Mouse (Mus musculus): Measurements from ENCODE around the gene Kansl1.
"Not testable (repeated sequence)": the region's sequence is repeated elsewhere in the genome, so short reads cannot be mapped to it uniquely, and the experiment has no call there.

Kansl1 gene

DNA sequence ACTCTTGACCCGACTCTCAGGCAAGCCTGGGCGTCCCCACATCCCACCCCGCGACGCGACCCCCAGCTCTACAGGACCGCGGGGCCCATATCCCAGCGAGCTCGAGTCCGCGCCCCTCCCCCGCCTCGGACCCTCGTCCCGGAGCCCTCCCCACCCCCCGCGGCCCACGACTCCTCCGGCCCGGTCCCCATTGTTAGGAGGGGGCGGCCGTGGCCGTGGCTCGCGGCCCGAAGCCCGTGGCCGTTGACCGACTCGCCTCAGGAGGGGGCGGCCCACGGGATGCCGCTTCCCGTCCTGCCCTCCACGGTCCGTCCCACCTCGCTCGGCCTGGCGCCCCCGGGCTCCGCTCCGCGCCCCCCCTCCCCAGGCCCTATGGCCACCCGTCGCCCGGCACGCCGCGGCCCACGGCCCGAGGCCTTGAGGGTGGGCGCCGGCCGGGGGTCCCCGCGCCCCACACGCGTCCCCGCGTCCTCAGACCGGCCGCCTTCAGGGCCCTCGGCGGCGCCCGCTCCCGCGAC lies at the start of gene Kansl1:
Gene Kansl1, minus strand, starts transcription at position 111 of the 518 bp plus-strand sequence.
- DNase-seq (ENCODE audit: extremely low spot score, low spot score), result no peak

DNA sequence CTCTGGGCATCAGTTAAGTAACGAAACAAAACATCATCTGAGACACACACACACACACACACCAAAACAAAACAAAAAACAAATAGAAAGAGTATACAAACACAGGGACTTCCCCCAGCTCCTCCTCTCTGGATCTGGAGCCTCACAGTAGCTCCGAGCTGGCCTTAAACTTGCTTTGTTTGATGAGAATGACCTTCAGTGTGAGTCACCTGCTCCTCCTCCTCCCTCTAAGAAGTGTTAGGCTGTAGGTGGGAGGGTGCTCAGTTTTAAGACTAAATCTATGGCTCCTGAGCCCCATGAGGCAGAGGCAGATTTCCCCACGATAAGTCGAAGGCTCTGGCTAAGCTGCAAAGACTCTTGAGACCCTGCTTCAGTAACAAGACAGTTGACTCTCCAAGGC lies 43.8 kb upstream of the Kansl1 start:
- no peak for DNase-seq (ENCODE audit: extremely low spot score, low spot score)

DNA sequence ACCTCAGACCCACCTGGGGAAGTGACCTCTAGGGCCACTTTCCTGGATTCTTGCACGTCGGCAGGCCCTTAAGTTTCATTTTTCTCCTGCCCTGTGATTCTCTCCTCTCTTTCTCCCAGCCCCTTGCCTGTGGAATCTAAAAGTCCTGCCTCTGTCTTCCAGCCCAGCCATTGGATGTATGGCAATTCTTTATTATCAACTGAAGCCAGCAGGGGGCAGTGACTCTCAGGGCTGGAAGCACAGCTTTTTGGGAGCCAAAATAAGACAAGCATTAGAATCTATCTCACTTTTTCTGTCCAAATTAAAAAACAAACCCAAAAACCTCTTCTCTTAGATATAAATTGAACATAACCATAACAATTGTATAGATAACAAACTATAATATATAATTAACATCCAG lies 41.9 kb upstream of the Kansl1 start:
- DNase-seq (ENCODE audit: extremely low spot score, low spot score), result no peak

DNA sequence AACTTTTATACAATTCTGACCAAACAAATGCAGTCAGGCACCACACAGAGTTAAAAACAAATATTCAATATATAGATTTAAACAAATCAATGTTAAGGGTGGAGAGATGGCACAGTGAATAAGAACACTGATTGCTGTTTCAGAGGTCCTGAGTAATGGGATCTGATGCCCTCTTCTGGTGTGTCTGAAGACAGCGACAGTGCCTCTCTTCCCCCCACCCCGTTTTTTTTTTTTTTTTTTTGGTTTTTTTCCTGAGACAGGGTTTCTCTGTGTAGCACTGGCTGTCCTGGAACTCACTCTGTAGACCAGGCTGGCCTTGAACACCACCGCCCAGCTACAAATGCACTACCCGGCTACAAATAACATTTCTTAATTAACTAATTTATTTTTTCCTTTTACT lies 39.8 kb upstream of the Kansl1 start:
- no peak for DNase-seq (ENCODE audit: extremely low spot score, low spot score)

DNA sequence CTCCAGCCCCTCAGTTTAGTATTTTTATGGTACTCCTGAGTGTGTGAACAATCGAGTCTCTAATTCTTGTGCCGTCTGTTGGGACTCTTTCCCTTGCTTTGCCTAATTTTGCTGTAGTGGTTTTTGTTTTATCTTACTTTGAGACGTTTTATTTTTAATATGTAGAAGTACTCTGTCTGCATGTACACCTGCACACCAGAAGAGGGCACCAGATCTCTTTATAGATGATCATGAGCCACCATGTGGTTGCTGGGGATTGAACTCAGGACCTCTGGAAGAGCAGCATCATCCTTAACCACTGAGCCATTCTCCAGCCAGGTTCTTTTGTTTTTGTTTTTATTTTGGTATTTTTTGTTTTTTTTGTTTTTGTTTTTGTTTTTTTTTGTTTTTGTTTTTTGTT lies 19.6 kb upstream of the Kansl1 start:
- no peak for DNase-seq (ENCODE audit: extremely low spot score, low spot score)

DNA sequence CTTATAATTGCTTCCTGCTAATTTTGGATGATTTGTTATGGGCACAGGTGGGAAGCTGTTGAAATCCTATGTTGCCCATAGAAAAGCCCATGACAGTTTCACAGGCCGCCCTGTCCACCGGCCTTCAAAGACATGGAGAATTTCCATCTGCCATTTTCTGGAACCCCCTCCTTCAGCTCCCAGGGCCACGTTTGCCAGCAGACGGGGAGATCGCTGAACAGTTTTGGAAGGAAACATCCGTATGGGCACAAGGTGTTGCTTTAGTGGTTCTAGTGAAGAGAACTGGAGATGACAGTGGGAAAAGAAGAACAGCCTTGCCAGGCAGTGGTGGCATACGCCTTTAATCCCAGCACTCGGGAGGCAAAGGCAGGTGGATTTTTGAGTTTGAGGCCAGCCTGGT lies 13.3 kb upstream of the Kansl1 start:
- no peak for DNase-seq (ENCODE audit: extremely low spot score, low spot score)

DNA sequence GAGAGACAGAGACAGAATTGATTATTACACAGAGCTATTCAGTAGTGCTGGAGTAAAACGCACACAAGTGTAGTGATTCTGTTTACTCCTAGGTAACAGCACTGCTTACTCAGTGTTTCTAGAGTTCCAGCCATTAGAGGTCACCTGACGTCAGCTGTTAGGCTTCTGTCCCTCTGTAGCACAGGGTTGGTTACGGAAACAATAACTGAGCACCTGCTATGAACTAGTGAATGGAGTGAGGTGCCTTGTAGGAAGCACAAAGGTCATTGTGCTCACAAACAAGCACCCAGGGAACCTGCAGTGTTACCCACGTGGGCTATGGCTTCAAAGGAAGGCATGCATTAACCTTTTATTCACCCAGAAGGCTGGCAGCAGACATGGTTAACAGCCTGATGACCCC lies 10.8 kb upstream of the Kansl1 start:
- DNase-seq (ENCODE audit: extremely low spot score, low spot score), result no peak

DNA sequence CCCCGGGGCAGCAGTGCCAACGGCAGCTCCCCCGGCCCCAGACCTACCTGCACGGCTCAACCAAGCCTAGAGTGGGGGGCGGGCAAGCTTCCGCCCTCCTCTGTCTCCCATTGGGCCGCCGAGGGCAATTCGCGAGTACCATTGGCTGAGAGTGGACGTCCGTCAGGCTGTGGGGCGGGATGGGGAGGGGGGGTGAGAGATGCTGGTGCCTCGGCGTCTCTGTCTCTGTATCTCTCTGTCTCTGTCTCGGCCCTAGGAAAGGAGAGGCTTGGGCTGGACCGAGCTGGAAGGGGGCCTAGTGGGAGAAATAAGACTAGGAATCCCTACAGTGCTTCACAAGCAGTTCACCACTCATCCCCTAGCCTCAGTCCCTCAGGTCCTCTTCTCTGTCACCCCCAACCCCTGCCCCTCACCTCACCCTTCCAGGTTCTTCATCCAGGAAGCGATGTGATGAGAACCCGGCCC lies 742 bp upstream of the Kansl1 start:
- peak; percentile 95 for DNase-seq (ENCODE audit: extremely low spot score, low spot score)

DNA sequence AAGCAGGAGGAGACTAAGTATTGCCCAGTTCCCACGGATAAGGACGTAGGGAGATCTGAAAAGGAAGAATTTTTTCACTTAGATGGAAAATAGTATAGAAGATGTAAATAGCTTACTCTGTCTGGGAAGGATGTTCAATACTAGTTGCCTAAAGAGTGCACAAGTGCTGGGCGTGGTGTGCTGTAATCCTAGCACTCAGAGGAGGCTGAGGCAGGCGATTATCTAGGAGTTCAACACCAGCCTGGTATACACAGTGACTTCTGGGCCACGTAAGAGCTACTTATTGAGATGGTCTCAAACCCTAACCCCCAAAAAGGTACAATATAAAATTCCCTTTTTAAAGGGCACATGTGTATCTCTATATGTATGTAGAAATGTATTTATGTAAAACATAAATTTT lies 963 bp downstream of the Kansl1 start:
- DNase-seq (ENCODE audit: extremely low spot score, low spot score), result no peak

DNA sequence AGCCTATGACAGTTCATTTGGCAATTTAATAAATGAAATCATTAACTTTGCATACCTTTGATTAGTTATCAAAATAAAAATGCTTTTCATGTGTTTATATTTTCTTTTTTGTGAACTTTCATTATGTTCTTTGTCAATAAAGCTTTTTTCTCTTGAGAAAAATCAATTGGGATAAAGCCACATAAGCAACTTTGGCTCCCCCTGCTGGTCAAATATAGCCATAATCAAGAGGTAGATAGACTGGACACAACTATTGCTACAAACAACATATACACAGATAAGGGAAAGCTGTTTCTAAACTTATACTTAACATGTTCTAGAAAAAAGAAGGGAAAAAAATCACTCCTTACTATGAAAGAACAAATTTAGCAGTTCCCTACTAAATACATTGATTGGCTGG lies 7.1 kb downstream of the Kansl1 start:
- DNase-seq (ENCODE audit: extremely low spot score, low spot score), result no peak

DNA sequence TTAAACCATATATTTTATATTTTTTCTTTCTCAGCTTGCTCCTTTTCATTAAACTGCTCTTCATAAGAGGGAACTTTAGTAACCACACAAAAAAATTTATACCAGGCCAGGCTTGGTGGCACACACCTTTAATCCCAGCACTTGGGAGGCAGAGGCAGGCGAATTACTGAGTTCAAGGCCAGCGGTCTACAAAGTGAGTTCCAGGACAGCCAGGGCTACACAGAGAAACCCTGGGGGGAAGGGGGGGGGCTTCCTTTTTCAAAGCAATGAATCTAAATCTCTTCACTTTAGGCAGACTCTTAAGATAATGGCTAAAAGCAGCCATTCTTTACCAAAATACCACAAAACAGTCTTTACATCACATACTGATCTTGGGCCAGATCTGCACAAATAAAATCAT lies 9.0 kb downstream of the Kansl1 start:
- no peak for DNase-seq (ENCODE audit: extremely low spot score, low spot score)

DNA sequence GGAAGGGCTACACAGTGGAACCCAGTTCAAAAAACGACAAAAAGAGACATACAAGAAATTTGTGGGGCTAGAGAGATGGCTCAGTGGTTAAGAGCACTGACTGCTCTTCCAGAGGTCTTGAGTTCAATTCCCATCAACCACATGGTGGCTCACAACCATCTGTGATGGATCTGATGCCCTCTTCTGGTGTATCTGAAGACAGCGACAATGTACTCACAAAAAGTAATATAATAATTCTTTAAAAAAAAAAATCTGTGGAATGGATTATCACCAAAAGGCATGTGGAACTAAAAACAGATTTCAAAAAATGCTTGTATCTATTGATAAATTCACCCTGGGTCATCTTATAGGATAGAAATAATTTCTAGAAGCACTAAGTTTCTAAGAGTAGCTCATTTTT lies 10.2 kb downstream of the Kansl1 start:
- DNase-seq (ENCODE audit: extremely low spot score, low spot score), result no peak

DNA sequence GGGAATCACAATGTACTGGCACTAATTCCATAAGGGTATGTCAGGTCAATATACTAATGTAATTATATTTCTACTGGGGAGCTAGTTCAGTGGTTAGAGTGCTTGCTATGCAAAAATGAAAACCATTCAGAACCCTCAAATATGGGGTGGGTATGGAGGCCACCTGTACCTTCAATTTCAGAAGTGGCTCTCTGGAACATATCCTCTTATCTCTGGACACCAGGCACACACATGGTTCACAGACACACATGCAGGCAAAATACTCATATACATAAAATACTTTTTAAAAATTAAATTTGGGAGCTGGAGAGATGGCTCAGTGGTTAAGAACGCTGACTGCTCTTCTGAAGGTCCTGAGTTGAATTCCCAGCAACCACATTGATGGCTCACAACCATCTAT lies 16.0 kb downstream of the Kansl1 start:
- no peak for DNase-seq (ENCODE audit: extremely low spot score, low spot score)

DNA sequence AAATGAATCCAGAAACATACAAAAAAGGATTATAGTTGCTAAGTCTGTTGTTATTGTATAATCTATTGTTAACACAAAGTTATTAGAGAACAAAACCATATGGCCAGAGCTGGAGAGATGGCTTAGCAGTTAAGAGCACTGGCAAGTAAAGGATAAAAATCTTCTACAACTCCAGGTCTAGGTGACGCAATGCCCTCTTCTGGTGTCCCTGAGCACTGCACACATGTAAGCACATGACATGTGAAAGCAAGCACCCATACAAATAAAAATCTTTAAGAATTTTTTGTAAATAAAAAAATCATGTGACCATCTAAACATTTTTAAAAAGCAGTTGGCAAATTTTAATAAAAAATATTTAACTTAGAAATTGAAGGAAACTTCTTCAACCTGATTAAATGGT lies 17.4 kb downstream of the Kansl1 start:
- DNase-seq (ENCODE audit: extremely low spot score, low spot score), result no peak

DNA sequence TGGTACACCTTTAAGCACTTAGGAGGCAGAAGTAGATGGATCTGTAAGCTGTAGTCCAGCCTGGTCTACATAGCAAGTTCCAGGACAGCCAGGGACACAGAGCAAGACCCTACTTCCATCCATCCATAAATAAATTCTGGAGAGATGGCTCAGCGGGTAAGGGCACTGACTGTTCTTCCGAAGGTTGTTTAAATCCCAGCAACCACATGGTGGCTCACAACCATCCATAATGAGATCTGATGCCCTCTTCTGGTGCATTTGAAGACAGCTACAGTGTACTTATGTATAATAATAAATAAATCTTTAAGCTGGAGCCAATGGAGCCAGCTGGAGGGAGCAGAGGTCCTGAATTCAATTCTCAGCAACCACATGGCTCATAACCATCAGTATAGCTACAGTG lies 20.2 kb downstream of the Kansl1 start:
- not testable (repeated sequence) for DNase-seq (ENCODE audit: extremely low spot score, low spot score)

DNA sequence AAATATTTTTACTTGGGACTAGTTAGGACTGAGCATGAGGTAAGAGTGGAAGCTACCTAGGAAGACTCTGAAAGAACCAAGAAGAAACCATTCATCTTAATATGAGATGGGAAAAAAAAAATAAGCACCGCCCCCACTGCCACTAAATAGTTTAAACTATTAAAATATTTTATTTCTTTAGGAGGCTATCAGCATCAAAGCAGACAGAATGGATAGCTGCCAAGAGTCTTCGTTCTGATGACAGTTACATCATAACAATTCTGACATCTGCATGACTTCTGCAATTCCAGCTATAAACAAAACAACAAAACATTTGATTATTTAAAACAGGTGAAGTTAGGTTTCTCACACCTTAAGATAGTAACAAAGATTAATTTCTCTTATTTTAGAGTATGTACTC lies 23.1 kb downstream of the Kansl1 start:
- no peak for DNase-seq (ENCODE audit: extremely low spot score, low spot score)

DNA sequence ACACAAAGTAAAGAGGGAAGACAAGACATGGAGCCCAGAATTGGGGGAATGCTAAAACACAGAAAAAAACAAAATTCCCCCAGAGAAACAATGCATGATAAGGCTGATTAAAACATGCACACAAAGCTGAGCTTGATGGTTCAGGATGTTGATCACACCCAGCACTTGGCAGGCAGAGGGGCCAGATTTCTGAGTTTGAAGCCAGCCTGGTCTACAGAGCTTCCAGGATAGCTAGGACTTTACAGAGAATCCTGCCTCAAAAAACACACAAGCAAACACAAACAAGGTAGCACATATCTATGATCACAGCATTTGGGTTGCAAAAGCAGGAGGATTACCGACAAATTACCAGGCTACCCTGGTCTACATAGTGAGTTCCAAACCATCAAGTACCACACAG lies 23.6 kb downstream of the Kansl1 start:
- no peak for DNase-seq (ENCODE audit: extremely low spot score, low spot score)

DNA sequence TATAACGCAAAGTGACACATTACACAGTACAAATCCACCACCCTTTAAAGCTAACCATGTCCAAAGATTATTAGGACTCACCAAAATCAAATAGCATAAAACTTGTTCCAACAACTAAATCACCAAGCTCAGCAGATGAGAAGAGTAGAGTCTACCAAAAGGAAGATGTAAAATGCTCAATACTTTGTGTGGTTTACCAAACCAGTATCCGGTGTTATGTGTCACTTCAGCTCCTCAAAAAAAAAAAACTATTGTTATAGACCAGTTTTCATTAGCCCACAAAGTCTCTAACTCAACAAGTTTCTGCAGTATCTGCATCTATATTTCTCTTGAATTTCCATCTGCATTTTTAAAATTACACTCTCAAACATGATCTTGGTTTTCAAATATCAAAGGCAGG lies 25.3 kb downstream of the Kansl1 start:
- DNase-seq (ENCODE audit: extremely low spot score, low spot score), result no peak

DNA sequence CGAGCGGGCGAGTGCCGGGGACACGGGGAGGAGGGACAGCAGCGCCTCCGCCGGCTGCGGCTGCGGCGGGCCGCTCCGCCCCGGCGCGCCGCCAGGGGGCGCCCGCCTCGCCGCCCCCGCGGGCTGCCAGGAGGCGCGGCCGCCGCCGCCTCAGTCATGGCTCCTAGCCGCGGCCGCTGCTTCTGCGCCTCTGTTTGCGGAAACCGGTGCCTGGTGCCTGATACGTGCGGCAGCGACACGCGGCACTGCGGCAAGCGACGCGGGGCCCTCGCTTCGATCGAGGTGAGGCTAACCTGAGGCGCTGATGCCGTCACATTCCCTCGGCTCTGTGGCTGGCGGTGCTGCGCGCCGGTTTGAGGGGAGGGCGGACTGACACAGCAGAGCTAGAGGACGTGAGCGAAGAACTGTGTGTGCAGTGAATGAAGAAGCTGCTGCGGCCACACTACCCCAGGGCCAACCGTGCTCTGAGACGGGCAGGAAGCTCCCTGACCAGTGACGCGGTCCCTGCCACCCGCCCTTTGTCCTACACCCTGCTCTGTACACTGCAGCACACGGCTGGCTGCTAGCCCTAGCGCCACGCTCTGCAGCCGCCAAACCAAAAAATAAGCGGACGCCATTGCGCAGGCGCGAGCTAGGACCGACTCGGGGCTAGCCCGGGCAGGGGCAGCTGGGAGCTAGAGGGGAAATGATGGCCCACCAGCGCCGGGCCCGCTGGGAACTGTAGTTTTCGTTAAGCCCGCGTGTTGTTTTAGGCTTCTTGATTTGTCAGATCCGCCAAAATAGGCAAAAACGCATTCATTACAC lies 26.1 kb downstream of the Kansl1 start:
- DNase-seq (ENCODE audit: extremely low spot score, low spot score), result peak; percentile 95

DNA sequence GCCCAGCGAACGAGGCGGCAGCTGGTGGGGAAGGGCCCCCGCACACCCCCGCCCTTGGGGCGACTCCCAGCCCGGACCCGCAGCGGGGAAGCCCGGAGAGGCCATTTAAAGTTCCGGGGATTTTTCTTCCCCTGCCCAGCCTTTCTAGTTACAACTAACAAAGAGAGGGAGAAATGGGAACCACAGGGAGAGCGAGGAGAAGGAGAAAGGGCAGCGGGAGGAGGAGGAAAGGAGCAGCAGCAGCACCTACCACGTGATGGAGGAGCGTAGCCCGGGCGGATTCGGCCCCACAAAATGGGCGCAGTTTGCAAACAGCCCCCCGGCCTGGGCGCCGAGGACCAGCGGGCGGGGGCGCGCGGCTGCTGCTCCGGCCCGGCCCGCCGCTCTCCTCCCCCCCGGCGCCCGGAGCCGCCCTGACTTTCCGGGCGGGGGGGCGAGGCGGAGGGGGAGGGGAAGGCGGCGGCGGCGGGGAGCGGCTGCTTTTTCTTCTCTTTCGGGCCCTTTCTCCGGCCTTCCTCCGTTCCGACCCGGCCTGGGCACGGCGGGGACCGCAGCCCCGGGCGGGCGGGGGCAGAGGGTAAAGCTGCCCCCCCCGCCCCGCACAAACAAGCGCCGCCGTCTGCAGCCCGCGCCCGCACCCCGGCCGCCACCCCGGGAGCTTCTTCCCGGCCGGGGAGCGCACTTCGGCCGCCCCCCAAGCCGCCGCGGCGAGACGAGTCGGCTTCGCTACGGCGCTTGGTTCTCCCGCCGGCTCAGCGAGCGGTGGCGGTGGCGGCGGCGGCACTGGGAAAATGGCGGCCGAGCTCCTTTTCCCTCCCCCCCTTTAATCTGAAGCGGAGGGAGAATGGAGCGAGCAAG lies 27.0 kb downstream of the Kansl1 start:
- DNase-seq (ENCODE audit: extremely low spot score, low spot score), result peak; percentile 84

DNA sequence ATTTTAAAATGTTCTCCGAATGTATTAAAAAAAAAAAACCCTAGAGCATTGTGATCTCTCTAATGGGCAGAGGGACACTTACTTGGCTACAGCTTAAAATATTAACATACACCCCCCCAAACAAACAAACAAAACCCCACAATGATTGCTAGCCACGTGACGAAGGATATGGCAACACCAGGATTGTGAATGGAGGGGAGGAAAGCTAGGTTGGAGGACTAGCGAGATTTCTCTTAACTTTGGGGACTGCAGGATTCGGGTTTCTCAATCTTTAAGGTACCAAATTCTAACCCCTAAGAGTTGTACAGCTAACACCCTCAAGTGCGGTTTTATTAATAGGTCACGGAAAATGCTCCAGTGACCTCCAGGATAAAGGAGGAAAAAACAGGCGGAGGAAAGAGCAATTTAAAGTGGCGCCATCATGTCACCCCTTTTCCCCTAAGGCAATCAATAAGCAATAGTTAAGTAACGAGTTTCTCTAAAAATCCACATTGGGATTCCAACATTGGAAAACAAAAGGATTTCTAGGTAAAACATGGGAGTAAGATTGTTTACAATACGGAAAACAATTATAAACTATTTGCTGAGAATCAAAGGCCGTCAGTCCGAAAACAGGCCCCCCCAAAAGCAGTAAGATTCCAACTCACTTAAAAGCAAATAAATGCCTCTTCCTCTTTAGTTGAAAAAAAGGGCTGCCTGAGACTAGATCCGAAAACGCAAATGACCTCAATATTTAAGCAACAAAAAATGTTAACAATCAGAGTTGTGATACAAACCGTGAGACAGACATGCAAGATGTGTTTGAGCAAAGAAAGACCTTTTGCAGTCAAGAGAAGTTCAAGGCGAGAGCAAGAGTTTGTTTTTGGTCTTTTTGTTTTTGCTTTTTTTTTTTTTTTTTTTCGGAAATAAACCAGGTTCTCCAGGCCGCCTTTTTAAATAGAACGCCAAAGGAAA lies 27.9 kb downstream of the Kansl1 start:
- DNase-seq (ENCODE audit: extremely low spot score, low spot score), result peak; percentile 26
